Mouse (Mus musculus): Measurements from ENCODE around the gene Rps17. TPM values are rescaled to one million over a fixed set of nuclear protein-coding genes. Genes with fewer than 3 reads are reported as not detected.

Gene Rps17
- total RNA-seq (2021) = 1,000 to 10,000 TPM in 1 of 2 experiments, 100 to 1,000 TPM in 1; 956 to 1,038 TPM
- long read RNA-seq, experiment 1, transcript Rps17-203 (4 exons, 660 nt) = minor isoform, 47 of 283 reads
- long read RNA-seq, experiment 1, transcript Rps17-201 (5 exons, 494 nt) = major isoform, 234 of 283 reads
- long read RNA-seq, experiment 1, partial matches to known transcripts = 0 of 283 reads
- long read RNA-seq, experiment 1, other reads (novel, unspliced or antisense) = 0 of 283 reads
- long read RNA-seq, experiment 2, transcript Rps17-201 (5 exons, 494 nt) = major isoform, 241 of 284 reads
- long read RNA-seq, experiment 2, transcript Rps17-203 (4 exons, 660 nt) = minor isoform, 37 of 284 reads
- long read RNA-seq, experiment 2, partial matches to known transcripts = 1 of 284 reads
- long read RNA-seq, experiment 2, other reads (novel, unspliced or antisense) = 0 of 284 reads

GRCm38 (mm10) chr7:81344544-81345446 is at the start of gene Rps17:
Rps17 (minus strand) TSS chr7:81345254.
- DNase-seq = peak; percentile 96 to 98

- no peak for DNase-seq
Observed at GRCm38 (mm10) chr7:81379363-81379762, 34.3 kb upstream of the Rps17 start.

GRCm38 (mm10) chr7:81372337-81372920 is 27.4 kb upstream of the Rps17 start:
- peak; percentile 54 to 62 for DNase-seq

- no peak for DNase-seq
Observed at GRCm38 (mm10) chr7:81371811-81372210, 26.8 kb upstream of the Rps17 start.

- no peak for DNase-seq
Observed at GRCm38 (mm10) chr7:81369724-81370123, 24.7 kb upstream of the Rps17 start.

- no peak for DNase-seq
Observed at GRCm38 (mm10) chr7:81367946-81368345, 22.9 kb upstream of the Rps17 start.

GRCm38 (mm10) chr7:81356975-81357374 is 11.9 kb upstream of the Rps17 start:
- no peak for DNase-seq

GRCm38 (mm10) chr7:81356360-81356759 is 11.3 kb upstream of the Rps17 start:
- DNase-seq = no peak

GRCm38 (mm10) chr7:81355746-81356145 is 10.7 kb upstream of the Rps17 start:
- no peak for DNase-seq

GRCm38 (mm10) chr7:81351826-81352225 is 6.8 kb upstream of the Rps17 start:
- DNase-seq = no peak

GRCm38 (mm10) chr7:81348206-81348605 is 3.2 kb upstream of the Rps17 start:
- no peak for DNase-seq

GRCm38 (mm10) chr7:81345447-81346170 is 555 bp upstream of the Rps17 start:
- peak in 1 of 2 experiments; percentile 23 for DNase-seq

GRCm38 (mm10) chr7:81343831-81344230 is 1.2 kb downstream of the Rps17 start:
- DNase-seq = peak in 1 of 2 experiments; percentile 23

- peak in 1 of 2 experiments; percentile 22 for DNase-seq
Observed at GRCm38 (mm10) chr7:81343316-81343715, 1.7 kb downstream of the Rps17 start.

GRCm38 (mm10) chr7:81342356-81343094 is 2.5 kb downstream of the Rps17 start:
- peak in 1 of 2 experiments; percentile 30 for DNase-seq

- peak; percentile 22 to 54 for DNase-seq
Observed at GRCm38 (mm10) chr7:81341563-81341962, 3.5 kb downstream of the Rps17 start.

GRCm38 (mm10) chr7:81339783-81340182 is 5.3 kb downstream of the Rps17 start:
- DNase-seq = peak in 1 of 2 experiments; percentile 54

- no peak for DNase-seq
Observed at GRCm38 (mm10) chr7:81338522-81338873, 6.6 kb downstream of the Rps17 start.

GRCm38 (mm10) chr7:81337785-81338521 is 7.1 kb downstream of the Rps17 start:
- DNase-seq = no peak

GRCm38 (mm10) chr7:81336432-81336786 is 8.6 kb downstream of the Rps17 start:
- DNase-seq = peak; percentile 48 to 73

Data from heart, adult 18-20 months (tissue).